Mouse (Mus musculus) heart, postnatal 0 days (tissue): ENCODE data around the gene Ssc5d. TPM values are rescaled to one million over a fixed set of nuclear protein-coding genes. Genes with fewer than 3 reads are reported as not detected.

Source experiments
- ATAC-seq: fragments of 200-750 bp; cut with Nextera tagmentation; 2 replicates; pipeline ENCODE4 v1.8.0; 2017; ENCODE audit warnings: low read depth, moderate number of reproducible peaks, moderate library complexity; ENCODE audit not compliant: insufficient read depth
- DNase-seq: peaks from one replicate; pipeline ENCODE4 v3.0.0-alpha.2; 2016; ENCODE audit warnings: low spot score
- H3K27ac ChIP-seq: fragments of 300-500 bp; sonication (generic); 2 replicates; pipeline ENCODE4 v1.5.1; 2014; ENCODE audit warnings: low read depth, mild to moderate bottlenecking
- H3K27me3 ChIP-seq: fragments of 300-500 bp; sonication (generic); 2 replicates; pipeline ENCODE4 v1.6.1; 2014; ENCODE audit warnings: low read length, mixed read lengths; ENCODE audit not compliant: control insufficient read depth, insufficient read depth
- H3K36me3 ChIP-seq: fragments of 300-500 bp; sonication (generic); replicated peaks from 2 replicates; pipeline ENCODE4 v1.6.1; 2014; ENCODE audit warnings: low read length, mixed read lengths; ENCODE audit not compliant: control insufficient read depth, insufficient read depth
- H3K4me1 ChIP-seq: fragments of 300-500 bp; sonication (generic); 2 replicates; pipeline ENCODE4 v1.6.1; 2014; ENCODE audit warnings: antibody characterized with exemption; ENCODE audit not compliant: control insufficient read depth, insufficient read depth
- H3K4me2 ChIP-seq: fragments of 300-500 bp; sonication (generic); 2 replicates; pipeline ENCODE4 v1.6.1; 2014; ENCODE audit warnings: low read depth, mild to moderate bottlenecking, low read length, moderate library complexity
- H3K4me3 ChIP-seq: fragments of 300-500 bp; sonication (generic); 2 replicates; pipeline ENCODE4 v1.5.1; 2014; ENCODE audit warnings: low read depth, low read length
- H3K9ac ChIP-seq: fragments of 300-500 bp; sonication (generic); replicated peaks from 2 replicates; pipeline ENCODE4 v1.6.1; 2014; ENCODE audit warnings: low read depth, low read length, mixed read lengths
- H3K9me3 ChIP-seq: fragments of 300-500 bp; sonication (generic); replicated peaks from 2 replicates; pipeline ENCODE4 v1.6.1; 2016; ENCODE audit warnings: low read length; ENCODE audit not compliant: control insufficient read depth
- CTCF ChIP-seq: IDR thresholded peaks from 2 replicates; pipeline ENCODE4 v1.5.1; 2016; ENCODE audit warnings: antibody characterized with exemption, control low read depth, low read depth
- EP300 ChIP-seq: IDR thresholded peaks from 2 replicates; pipeline ENCODE4 v1.6.1; 2016; ENCODE audit warnings: antibody characterized with exemption, low read depth
- WGBS: fragments of 180-500 bp; shearing (Covaris S2); extraction: QIAGEN DNeasy Blood & Tissue Kit; methylation state at CpG from one replicate; pipeline ENCODE4 v1.1.7; 2014; 5-methylcytosine and 5-hydroxymethylcytosine counted together
- polyA plus RNA-seq: library from polyadenylated mRNA; unstranded; fragments of >200 nt; fragmentation: Nextera tagmentation; extraction: Ambion mirVana; gene quantifications from 2 replicates; pipeline ENCODE4 v1.2.1, GENCODE M21; 2015
- total RNA-seq: library from RNA; depleted of rRNA; stranded (reverse); fragments of >200 nt; gene quantifications from 2 replicates; pipeline ENCODE4 v1.2.3, GENCODE M21; 2014; ENCODE audit warnings: low replicate concordance

Gene Ssc5d
- total and polyA plus RNA-seq, 2 experiments from 2014 or later = 1.2 to 5.0 TPM

GRCm38 (mm10) chr7:4915007-4915665 lies 10.4 kb upstream of the Ssc5d start, which contains the start of gene Zfp628:
Zfp628 (plus strand) TSS chr7:4915217.
- DNase-seq = peak; percentile 93
- Histone ChIP-seq H3K4me3 (peak within 1 kb of the TSS; percentile 90), H3K9ac (peak within 1 kb of the TSS; percentile 79), H3K27ac (peak within 1 kb of the TSS; percentile 96), H3K27me3 (no peaks in the 10 kb centered on the region), H3K4me1 (peaks cover 10% of the 10 kb centered on the region), H3K36me3 (peaks cover 27% of the 10 kb centered on the region), H3K4me2 (peak within 1 kb of the TSS; percentile 86), H3K9me3 (no peaks in the 10 kb centered on the region)
- ATAC-seq = peak; percentile 89
- WGBS = under 1% methylated on average over 52 of the region's 56 CpGs
- TF ChIP-seq CTCF (no peak), EP300 (0 out of 2 replicates have a peak, but pooled peaks have one; percentile 63)

DNA sequence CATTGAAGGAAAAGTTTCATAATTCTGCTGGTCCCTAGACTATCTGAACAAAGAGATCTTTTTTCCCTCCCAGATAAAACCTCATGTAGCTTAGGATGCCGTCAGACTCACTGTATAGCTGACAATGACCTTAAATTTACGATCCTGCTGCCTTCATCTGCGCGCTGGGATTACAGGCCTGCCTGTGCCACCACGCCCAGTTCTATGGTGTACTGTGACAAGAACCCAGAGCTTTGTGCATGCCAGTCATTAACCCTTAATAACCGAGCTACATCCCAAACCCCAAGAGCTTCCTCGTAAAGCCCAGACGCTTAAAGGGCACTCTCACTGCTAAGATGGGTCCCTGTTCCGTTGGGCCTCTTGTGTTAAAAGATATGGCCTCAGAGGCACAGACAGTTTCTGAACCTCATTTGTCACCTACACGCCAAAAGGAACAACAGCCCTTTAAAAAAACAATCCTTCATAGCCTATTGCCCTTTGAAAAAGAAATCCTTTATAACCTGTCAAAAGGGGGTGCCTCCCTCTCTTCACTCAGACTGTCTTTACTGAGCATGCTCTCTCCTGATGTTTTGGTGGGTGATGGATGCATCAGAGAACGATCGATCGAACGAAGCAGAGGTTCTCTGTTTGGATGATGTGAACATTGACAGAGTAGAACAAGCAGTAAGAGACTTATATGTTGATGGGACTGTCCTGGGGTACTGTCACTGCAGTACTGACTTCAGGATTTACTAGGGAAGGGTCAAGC lies 9.7 kb upstream of the Ssc5d start:
- no peak for TF ChIP-seq EP300
- TF ChIP-seq CTCF = no peak
- Histone ChIP-seq H3K27me3 (no peaks in the 10 kb centered on the region), H3K4me3 (peak overlapping the region; percentile 90), H3K27ac (peak overlapping the region; percentile 96), H3K4me2 (peak overlapping the region; percentile 86), H3K4me1 (peaks cover 10% of the 10 kb centered on the region), H3K9me3 (no peaks in the 10 kb centered on the region), H3K9ac (peak overlapping the region; percentile 79), H3K36me3 (peaks cover 32% of the 10 kb centered on the region)
- DNase-seq (peak; percentile 26), ATAC-seq (peak; percentile 28; the same call in 1 of the 2 replicates)
- 22% methylated on average over 14 of the region's 14 CpGs for WGBS

GRCm38 (mm10) chr7:4917494-4917893 lies 8.1 kb upstream of the Ssc5d start:
- Histone ChIP-seq H3K4me1 (peaks cover 12% of the 10 kb centered on the region), H3K27ac (no peak overlapping the region), H3K4me3 (no peak overlapping the region), H3K27me3 (no peaks in the 10 kb centered on the region), H3K9me3 (no peaks in the 10 kb centered on the region), H3K9ac (no peak overlapping the region), H3K36me3 (peaks cover 32% of the 10 kb centered on the region), H3K4me2 (no peak overlapping the region)
- TF ChIP-seq EP300 (no peak), CTCF (no peak)
- ATAC-seq (no peak), DNase-seq (no peak)
- WGBS = 93% methylated on average over 2 of the region's 2 CpGs

DNA sequence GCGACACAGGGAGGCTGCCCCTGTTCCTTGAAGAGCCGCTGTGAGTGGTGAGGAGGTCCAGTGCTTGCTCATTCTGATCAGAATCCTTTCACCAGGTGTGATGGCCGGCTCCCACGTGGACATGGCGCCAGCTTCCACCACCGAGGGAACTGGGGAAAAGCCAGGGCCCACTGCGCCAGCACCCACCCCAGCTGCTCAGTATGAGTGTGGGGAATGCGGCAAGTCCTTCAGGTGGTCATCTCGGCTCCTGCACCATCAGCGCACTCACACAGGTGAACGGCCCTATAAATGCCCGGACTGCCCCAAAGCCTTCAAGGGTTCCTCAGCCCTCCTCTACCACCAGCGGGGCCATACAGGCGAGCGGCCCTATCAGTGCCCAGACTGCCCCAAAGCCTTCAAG lies 6.9 kb upstream of the Ssc5d start:
- WGBS = 88% methylated on average over 15 of the region's 15 CpGs
- Histone ChIP-seq H3K4me2 (no peak overlapping the region), H3K9me3 (no peaks in the 10 kb centered on the region), H3K4me1 (peaks cover 23% of the 10 kb centered on the region), H3K27me3 (no peaks in the 10 kb centered on the region), H3K27ac (no peak overlapping the region), H3K4me3 (no peak overlapping the region), H3K36me3 (peaks cover 32% of the 10 kb centered on the region), H3K9ac (no peak overlapping the region)
- TF ChIP-seq EP300 (no peak), CTCF (no peak)
- DNase-seq (no peak), ATAC-seq (no peak)

DNA sequence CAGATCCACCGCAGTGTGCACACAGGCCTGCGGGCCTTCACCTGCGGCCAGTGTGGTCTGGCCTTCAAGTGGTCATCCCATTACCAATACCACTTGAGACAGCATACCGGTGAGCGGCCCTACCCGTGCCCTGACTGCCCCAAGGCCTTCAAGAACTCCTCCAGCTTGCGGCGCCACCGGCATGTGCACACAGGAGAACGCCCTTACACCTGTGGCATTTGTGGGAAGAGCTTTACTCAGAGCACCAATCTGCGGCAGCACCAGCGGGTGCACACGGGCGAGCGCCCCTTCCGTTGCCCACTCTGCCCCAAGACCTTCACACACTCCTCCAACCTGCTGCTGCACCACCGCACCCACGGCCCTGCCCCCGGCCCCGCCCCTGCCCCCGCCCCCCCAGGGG lies 6.5 kb upstream of the Ssc5d start:
- Histone ChIP-seq H3K27ac (no peak overlapping the region), H3K27me3 (no peaks in the 10 kb centered on the region), H3K9me3 (no peaks in the 10 kb centered on the region), H3K4me3 (no peak overlapping the region), H3K36me3 (peaks cover 32% of the 10 kb centered on the region), H3K4me1 (peaks cover 26% of the 10 kb centered on the region), H3K4me2 (no peak overlapping the region), H3K9ac (no peak overlapping the region)
- WGBS = 84% methylated on average over 20 of the region's 21 CpGs
- DNase-seq = no peak
- no peak for ATAC-seq
- no peak for TF ChIP-seq CTCF
- no peak for TF ChIP-seq EP300
